Mouse (Mus musculus) layer of hippocampus, adult 2 months (tissue): ENCODE data around the gene Il17rc. TPM values are rescaled to one million over a fixed set of nuclear protein-coding genes. Genes with fewer than 3 reads are reported as not detected.
A peak's percentile ranks its signal among the peaks of the same experiment; 100 is the strongest.

Experiments
- DNase-seq, 2 experiments: peaks; one replicate each; pipeline ENCODE4 v3.0.0; 2022; ENCODE audit warnings: low spot score in 2 of 2
- H3K27ac ChIP-seq: fragments of 200-600 bp; 2 replicates; pipeline ENCODE4 v1.8.1; 2022
- H3K4me3 ChIP-seq: fragments of 200-600 bp; 2 replicates; pipeline ENCODE4 v1.8.1; 2022; ENCODE audit warnings: mild to moderate bottlenecking
- CTCF ChIP-seq: fragments of 200-600 bp; conservative IDR thresholded peaks from 2 replicates; pipeline ENCODE4 v1.8.1; 2022; ENCODE audit warnings: antibody characterized with exemption, mild to moderate bottlenecking, moderate library complexity
- long read RNA-seq, 2 experiments: library from polyadenylated mRNA; stranded (forward); transcript quantifications; one replicate each; pipeline ENCODE4 v2.0.0; 2021; ENCODE audit warnings: borderline mapping rate in 2 of 2
- total RNA-seq, 2 experiments: library from RNA; stranded (reverse); gene quantifications; 2 replicates each; pipeline ENCODE4 v1.2.3; 2021

Gene Il17rc
- 1 to 10 TPM; 4.7 to 6.3 TPM for total RNA-seq
- long read RNA-seq, experiment 1, partial matches to known transcripts, result 0 of 4 reads
- long read RNA-seq, experiment 1, other reads (novel, unspliced or antisense), result 4 of 4 reads
- long read RNA-seq, experiment 2, partial matches to known transcripts, result 1 of 5 reads
- long read RNA-seq, experiment 2, other reads (novel, unspliced or antisense), result 4 of 5 reads

GRCm38 (mm10) chr6:113471297-113471936 lies at the start of gene Il17rc:
Il17rc (plus strand) TSS chr6:113471427.
- Histone ChIP-seq H3K4me3 (peak within 1 kb of the TSS; percentile 37), H3K27ac (peak within 1 kb of the TSS; percentile 68)
- DNase-seq, result no peak
- no peak for TF ChIP-seq CTCF

GRCm38 (mm10) chr6:113423000-113423399 lies 48.2 kb upstream of the Il17rc start:
- H3K27ac ChIP-seq, result no peak overlapping the region
- no peak overlapping the region for H3K4me3 ChIP-seq
- no peak for DNase-seq
- no peak for TF ChIP-seq CTCF

GRCm38 (mm10) chr6:113424187-113424586 lies 47.0 kb upstream of the Il17rc start:
- DNase-seq, result no peak
- H3K27ac ChIP-seq, result no peak overlapping the region
- peak; percentile 66 for TF ChIP-seq CTCF
- no peak overlapping the region for H3K4me3 ChIP-seq

- no peak overlapping the region for H3K27ac ChIP-seq
- no peak overlapping the region for H3K4me3 ChIP-seq
- TF ChIP-seq CTCF, result no peak
- DNase-seq, result no peak
Measured at GRCm38 (mm10) chr6:113426696-113427095, 44.5 kb upstream of the Il17rc start.

- H3K4me3 ChIP-seq, result no peak overlapping the region
- H3K27ac ChIP-seq, result no peak overlapping the region
- no peak for DNase-seq
- peak; percentile 73 for TF ChIP-seq CTCF
Measured at GRCm38 (mm10) chr6:113427397-113427796, 43.8 kb upstream of the Il17rc start.

GRCm38 (mm10) chr6:113428006-113428405 lies 43.2 kb upstream of the Il17rc start:
- H3K4me3 ChIP-seq, result no peak overlapping the region
- TF ChIP-seq CTCF, result no peak
- DNase-seq, result no peak
- no peak overlapping the region for H3K27ac ChIP-seq

GRCm38 (mm10) chr6:113429965-113430364 lies 41.3 kb upstream of the Il17rc start:
- DNase-seq, result no peak
- no peak for TF ChIP-seq CTCF
- no peak overlapping the region for H3K27ac ChIP-seq

GRCm38 (mm10) chr6:113430846-113431245 lies 40.4 kb upstream of the Il17rc start:
- Histone ChIP-seq H3K4me3 (no peak overlapping the region), H3K27ac (no peak overlapping the region)
- no peak for DNase-seq
- TF ChIP-seq CTCF, result no peak

More at GRCm38 (mm10) chr6:113429965-113430364, 41.3 kb upstream of the Il17rc start:
- H3K4me3 ChIP-seq, result no peak overlapping the region

GRCm38 (mm10) chr6:113431801-113432200 lies 39.4 kb upstream of the Il17rc start:
- no peak for TF ChIP-seq CTCF
- Histone ChIP-seq H3K27ac (no peak overlapping the region), H3K4me3 (no peak overlapping the region)
- DNase-seq, result no peak

GRCm38 (mm10) chr6:113433661-113434060 lies 37.6 kb upstream of the Il17rc start:
- no peak overlapping the region for H3K27ac ChIP-seq
- no peak for TF ChIP-seq CTCF
- no peak overlapping the region for H3K4me3 ChIP-seq
- DNase-seq, result no peak

- no peak overlapping the region for H3K4me3 ChIP-seq
- no peak for DNase-seq
- TF ChIP-seq CTCF, result no peak
- H3K27ac ChIP-seq, result no peak overlapping the region
Measured at GRCm38 (mm10) chr6:113434691-113435090, 36.5 kb upstream of the Il17rc start.

- H3K27ac ChIP-seq, result no peak within 1 kb of the TSS
- no peak within 1 kb of the TSS for H3K4me3 ChIP-seq
- no peak for DNase-seq
- TF ChIP-seq CTCF, result no peak
Measured at GRCm38 (mm10) chr6:113435664-113436205, 35.5 kb upstream of the Il17rc start, which contains the start of gene Cidec. Cidec (minus strand) TSS chr6:113435760.

GRCm38 (mm10) chr6:113437135-113437534 lies 34.1 kb upstream of the Il17rc start:
- no peak for TF ChIP-seq CTCF
- Histone ChIP-seq H3K4me3 (no peak overlapping the region), H3K27ac (no peak overlapping the region)
- DNase-seq, result no peak
